Mouse (Mus musculus): ENCODE data around the gene Stk40. TPM values are rescaled to one million over a fixed set of nuclear protein-coding genes. Genes with fewer than 3 reads are reported as not detected.
A peak's percentile ranks its signal among the peaks of the same experiment; 100 is the strongest.
"Not testable (repeated sequence)": the region's sequence is repeated elsewhere in the genome, so short reads cannot be mapped to it uniquely, and the experiment has no call there.

The Stk40 gene
- polyA plus RNA-seq, 1 experiment from 2014 or later, result 41.3 TPM

GRCm38 (mm10) chr4:126163067-126163659, 59.4 kb downstream of the Stk40 start, which contains the start of gene Sh3d21:
Gene Sh3d21, minus strand, starts transcription at chr4:126163491.
- Histone ChIP-seq H3K4me3 (replicated peaks) (peak within 1 kb of the TSS; percentile 63), H3K9me3 (replicated peaks) (no peaks in the 10 kb centered on the region), H3K9ac (peak within 1 kb of the TSS; percentile 71), H3K36me3 (peaks cover 29% of the 10 kb centered on the region), H3K27ac (peak within 1 kb of the TSS; percentile 90), H3K27me3 (no peaks in the 10 kb centered on the region), H3K4me1 (peaks cover 33% of the 10 kb centered on the region), H3K4me2 (peak within 1 kb of the TSS; percentile 97)
- peak; percentile 34 for ATAC-seq (replicated peaks; ENCODE audit: low FRiP score)
- 5% methylated on average over 22 of the region's 22 CpGs for WGBS

GRCm38 (mm10) chr4:126163685-126164084, 59.9 kb downstream of the Stk40 start:
- 45% methylated on average over 4 of the region's 4 CpGs for WGBS
- peak overlapping the region; percentile 97 for H3K4me2 ChIP-seq
- peaks cover 33% of the 10 kb centered on the region for H3K4me1 ChIP-seq
- no peak for ATAC-seq (replicated peaks; ENCODE audit: low FRiP score)
- H3K9ac ChIP-seq, result no peak overlapping the region
- no peaks in the 10 kb centered on the region for H3K9me3 ChIP-seq (replicated peaks)
- H3K27me3 ChIP-seq, result no peaks in the 10 kb centered on the region
- peak overlapping the region; percentile 63; the same call in 1 of the 2 replicates for H3K4me3 ChIP-seq (replicated peaks)
- H3K27ac ChIP-seq, result peak overlapping the region; percentile 90
- H3K36me3 ChIP-seq, result peaks cover 34% of the 10 kb centered on the region

GRCm38 (mm10) chr4:126165092-126165491, 61.3 kb downstream of the Stk40 start:
- not testable (repeated sequence) for H3K4me3 ChIP-seq (replicated peaks); H3K9ac ChIP-seq; ATAC-seq (replicated peaks; ENCODE audit: low FRiP score); H3K27ac ChIP-seq; H3K4me2 ChIP-seq; H3K9me3 ChIP-seq (replicated peaks); H3K27me3 ChIP-seq
- 71% methylated on average over 10 of the region's 10 CpGs for WGBS
- Histone ChIP-seq H3K4me1 (peaks cover 28% of the 10 kb centered on the region), H3K36me3 (peaks cover 48% of the 10 kb centered on the region)

GRCm38 (mm10) chr4:126166084-126166483, 62.3 kb downstream of the Stk40 start:
- WGBS, result 78% methylated on average over 3 of the region's 3 CpGs
- ATAC-seq (replicated peaks; ENCODE audit: low FRiP score), result no peak
- H3K36me3 ChIP-seq, result peaks cover 57% of the 10 kb centered on the region
- H3K27me3 ChIP-seq, result no peaks in the 10 kb centered on the region
- H3K4me3 ChIP-seq (replicated peaks), result no peak overlapping the region
- no peak overlapping the region for H3K4me2 ChIP-seq
- H3K9ac ChIP-seq, result no peak overlapping the region
- H3K9me3 ChIP-seq (replicated peaks), result no peaks in the 10 kb centered on the region
- H3K4me1 ChIP-seq, result peaks cover 25% of the 10 kb centered on the region
- no peak overlapping the region for H3K27ac ChIP-seq

GRCm38 (mm10) chr4:126168851-126169250, 65.1 kb downstream of the Stk40 start:
- no peaks in the 10 kb centered on the region for H3K9me3 ChIP-seq (replicated peaks)
- no peaks in the 10 kb centered on the region for H3K27me3 ChIP-seq
- 84% methylated on average over 6 of the region's 6 CpGs for WGBS
- ATAC-seq (replicated peaks; ENCODE audit: low FRiP score), result no peak
- H3K4me2 ChIP-seq, result no peak overlapping the region
- no peak overlapping the region for H3K4me3 ChIP-seq (replicated peaks)
- no peak overlapping the region for H3K27ac ChIP-seq
- peaks cover 83% of the 10 kb centered on the region for H3K36me3 ChIP-seq
- no peak overlapping the region for H3K9ac ChIP-seq
- no peaks in the 10 kb centered on the region; the same call in 1 of the 2 replicates for H3K4me1 ChIP-seq

- ATAC-seq (replicated peaks; ENCODE audit: low FRiP score); H3K27me3 ChIP-seq; H3K4me3 ChIP-seq (replicated peaks); H3K4me2 ChIP-seq; H3K9me3 ChIP-seq (replicated peaks); H3K27ac ChIP-seq; H3K4me1 ChIP-seq; H3K9ac ChIP-seq: not testable (repeated sequence)
- H3K36me3 ChIP-seq, result peaks cover 97% of the 10 kb centered on the region
- 96% methylated on average over 5 of the region's 5 CpGs for WGBS
These were observed 67.0 kb downstream of the Stk40 start for GRCm38 (mm10) chr4:126170737-126171136.

- 91% methylated on average over 5 of the region's 5 CpGs for WGBS
- no peak overlapping the region for H3K4me3 ChIP-seq (replicated peaks)
- H3K36me3 ChIP-seq, result peaks cover 92% of the 10 kb centered on the region
- H3K9me3 ChIP-seq (replicated peaks), result no peaks in the 10 kb centered on the region
- no peak for ATAC-seq (replicated peaks; ENCODE audit: low FRiP score)
- no peak overlapping the region for H3K4me2 ChIP-seq
- no peak overlapping the region for H3K27ac ChIP-seq
- no peak overlapping the region for H3K9ac ChIP-seq
- H3K27me3 ChIP-seq, result no peaks in the 10 kb centered on the region
- H3K4me1 ChIP-seq, result no peaks in the 10 kb centered on the region
These were observed 70.0 kb downstream of the Stk40 start for GRCm38 (mm10) chr4:126173800-126174199.

GRCm38 (mm10) chr4:126175980-126176379, 72.2 kb downstream of the Stk40 start:
- H3K27me3 ChIP-seq; H3K27ac ChIP-seq; H3K4me2 ChIP-seq; H3K4me1 ChIP-seq; H3K9ac ChIP-seq; H3K9me3 ChIP-seq (replicated peaks); ATAC-seq (replicated peaks; ENCODE audit: low FRiP score); H3K4me3 ChIP-seq (replicated peaks): not testable (repeated sequence)
- H3K36me3 ChIP-seq, result peaks cover 92% of the 10 kb centered on the region
- WGBS, result 91% methylated on average over 7 of the region's 7 CpGs

- 56% methylated on average over 7 of the region's 7 CpGs for WGBS
- ATAC-seq (replicated peaks; ENCODE audit: low FRiP score), result 0 out of 2 replicates have a peak, but pooled peaks have one; percentile 49
- H3K27ac ChIP-seq, result peak overlapping the region; percentile 16; the same call in 1 of the 2 replicates
These were observed 77.6 kb downstream of the Stk40 start for GRCm38 (mm10) chr4:126181170-126181957.

GRCm38 (mm10) chr4:126183034-126183433, 79.3 kb downstream of the Stk40 start:
- 87% methylated on average over 5 of the region's 5 CpGs for WGBS
- peaks cover 87% of the 10 kb centered on the region for H3K36me3 ChIP-seq
- peaks cover 9% of the 10 kb centered on the region; the same call in 1 of the 2 replicates for H3K4me1 ChIP-seq
- H3K9ac ChIP-seq, result no peak overlapping the region
- H3K9me3 ChIP-seq (replicated peaks), result no peaks in the 10 kb centered on the region
- H3K27ac ChIP-seq, result no peak overlapping the region
- H3K4me3 ChIP-seq (replicated peaks), result no peak overlapping the region
- H3K27me3 ChIP-seq, result no peaks in the 10 kb centered on the region
- no peak overlapping the region for H3K4me2 ChIP-seq
- no peak for ATAC-seq (replicated peaks; ENCODE audit: low FRiP score)

More at GRCm38 (mm10) chr4:126181170-126181957, 77.6 kb downstream of the Stk40 start:
- peaks cover 89% of the 10 kb centered on the region for H3K36me3 ChIP-seq
- no peak overlapping the region for H3K4me3 ChIP-seq (replicated peaks)
- no peaks in the 10 kb centered on the region for H3K27me3 ChIP-seq
- H3K9me3 ChIP-seq (replicated peaks), result no peaks in the 10 kb centered on the region
- H3K9ac ChIP-seq, result no peak overlapping the region
- H3K4me2 ChIP-seq, result no peak overlapping the region
- no peaks in the 10 kb centered on the region for H3K4me1 ChIP-seq

GRCm38 (mm10) chr4:126187096-126187495, 83.3 kb downstream of the Stk40 start:
- Histone ChIP-seq H3K4me1 (peaks cover 13% of the 10 kb centered on the region; the same call in 1 of the 2 replicates), H3K27me3 (no peaks in the 10 kb centered on the region), H3K4me3 (replicated peaks) (no peak overlapping the region), H3K36me3 (peaks cover 85% of the 10 kb centered on the region), H3K4me2 (no peak overlapping the region), H3K9ac (no peak overlapping the region), H3K27ac (no peak overlapping the region), H3K9me3 (replicated peaks) (no peaks in the 10 kb centered on the region)
- no peak for ATAC-seq (replicated peaks; ENCODE audit: low FRiP score)
- WGBS, result 86% methylated on average over 3 of the region's 3 CpGs
